Mouse (Mus musculus): ENCODE measurements at regions not wholly inside any gene's neighbourhood (a gene's known extent, or its start where the extent isn't known, plus 50 kb on each side); places are given as distances from the start of the nearest gene placed in this dataset.

DNA sequence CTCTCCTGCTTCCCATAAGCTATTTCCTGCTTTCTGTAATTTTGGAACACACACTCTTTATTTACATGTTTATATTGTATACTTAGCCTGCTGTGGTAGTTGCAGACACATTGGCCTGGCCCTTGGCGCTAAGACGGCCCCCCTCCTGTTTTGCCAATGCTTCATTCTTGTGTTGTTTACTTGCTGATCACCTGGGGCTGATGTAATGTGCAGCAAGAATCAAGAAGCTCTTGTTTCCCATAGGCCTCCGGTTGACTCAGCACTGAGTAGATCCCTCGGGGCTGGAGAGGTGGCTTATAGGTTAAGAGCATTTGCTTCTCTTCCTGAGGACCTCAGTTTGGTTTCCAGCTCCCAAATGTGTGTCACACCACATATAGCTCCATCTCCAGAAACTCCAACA lies 52.1 kb upstream of the Mvb12b start:
- no peak for TF ChIP-seq CTCF (IDR thresholded peaks at IDR 0.05; ENCODE audit: low read depth)
- no peak for TF ChIP-seq EP300 (IDR thresholded peaks at IDR 0.05; ENCODE audit: low read depth)

All from heart, postnatal 0 days (tissue).